Mouse (Mus musculus) T-helper 1 cell (primary cell): ENCODE data around the gene Maml2.

Experiments
- in situ Hi-C: fragments of 300-600 bp; cut with MboI, MseI; formaldehyde crosslinking; loops from one replicate; pipeline ENCODE4 v1.15.1; 2025; ENCODE audit warnings: high pct_unique_total_duplicates

The Maml2 gene

DNA sequence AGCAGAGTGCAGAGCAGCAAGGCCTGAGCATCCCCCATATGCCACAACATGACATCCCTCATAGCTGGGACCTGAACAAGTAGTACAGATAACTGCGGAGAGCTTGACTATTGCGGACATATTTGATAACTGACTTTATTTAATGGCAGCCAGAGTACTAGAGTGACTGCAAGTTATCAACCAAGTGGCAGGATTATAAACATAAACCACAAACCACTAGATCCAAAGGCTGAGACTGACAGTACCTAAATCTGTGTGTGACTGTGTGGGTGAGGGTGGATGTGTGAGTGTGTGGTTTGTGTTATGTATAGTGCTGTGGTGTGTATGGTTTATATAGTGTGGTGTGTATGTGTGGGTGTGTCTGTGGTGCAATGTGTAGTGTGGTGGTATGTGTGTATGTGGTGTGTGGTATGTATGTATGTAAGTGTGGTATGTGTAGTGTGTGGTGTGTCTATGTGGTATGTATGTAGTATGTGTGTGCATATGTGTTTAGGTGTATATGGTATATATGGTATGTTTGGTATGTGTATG lies 220.7 kb downstream of the Maml2 start:
- in situ Hi-C loops, result no loop called here

DNA sequence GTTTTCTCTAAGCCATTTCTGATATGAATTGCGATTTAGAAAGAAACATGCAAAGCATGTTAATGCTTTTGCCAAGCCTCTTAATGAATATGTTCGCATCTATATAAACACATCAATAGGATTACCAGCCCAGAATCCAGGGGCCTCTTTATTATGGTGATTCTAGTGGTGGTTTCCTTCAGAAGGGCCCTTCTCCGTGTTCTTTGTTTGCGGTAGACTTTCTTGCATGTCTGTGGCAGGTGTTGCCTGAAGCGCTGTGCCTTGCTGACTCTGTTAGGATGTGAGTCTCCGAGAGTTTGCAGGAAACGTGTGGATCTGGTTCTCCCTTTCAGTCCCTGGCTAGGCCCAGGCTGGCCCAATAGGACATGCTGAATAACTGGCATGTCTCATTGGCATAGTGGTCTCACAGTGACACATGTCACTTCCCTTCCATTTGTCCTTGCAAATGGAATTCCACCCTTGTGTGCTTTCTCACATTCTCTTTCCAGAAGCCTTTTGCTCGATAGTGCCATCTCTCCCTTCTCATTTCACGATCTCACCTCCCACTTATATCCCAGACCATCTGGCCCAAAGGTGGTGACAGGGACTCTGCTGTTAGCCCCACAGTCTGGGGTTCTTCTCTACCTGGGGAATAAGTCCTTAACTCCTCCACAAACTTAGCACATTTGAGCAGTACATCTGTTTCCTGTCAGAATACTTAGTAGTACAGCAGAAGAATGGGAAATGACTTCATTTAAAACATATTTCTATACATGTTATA lies 224.5 kb downstream of the Maml2 start:
- in situ Hi-C loops, result no loop called here

DNA sequence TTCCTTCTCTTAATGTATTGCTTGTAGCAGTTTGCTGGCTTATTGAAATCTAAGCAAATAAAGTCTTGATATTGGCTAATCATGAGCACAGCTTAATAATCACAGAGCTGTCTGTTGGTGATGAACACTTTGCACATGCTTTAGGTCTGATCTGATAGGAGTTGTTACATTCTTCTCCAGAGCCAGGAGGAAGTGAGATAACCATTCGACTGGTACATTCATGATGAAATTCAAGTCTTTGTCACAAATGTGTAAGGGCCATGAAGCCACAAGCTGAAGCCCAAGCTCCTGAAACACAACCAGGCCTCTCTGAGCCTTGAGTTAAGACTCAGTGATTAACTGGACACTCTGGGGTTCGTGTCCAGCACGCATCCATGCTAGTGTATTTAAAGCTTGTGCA lies 225.3 kb downstream of the Maml2 start:
- in situ Hi-C loops, result no loop called here

DNA sequence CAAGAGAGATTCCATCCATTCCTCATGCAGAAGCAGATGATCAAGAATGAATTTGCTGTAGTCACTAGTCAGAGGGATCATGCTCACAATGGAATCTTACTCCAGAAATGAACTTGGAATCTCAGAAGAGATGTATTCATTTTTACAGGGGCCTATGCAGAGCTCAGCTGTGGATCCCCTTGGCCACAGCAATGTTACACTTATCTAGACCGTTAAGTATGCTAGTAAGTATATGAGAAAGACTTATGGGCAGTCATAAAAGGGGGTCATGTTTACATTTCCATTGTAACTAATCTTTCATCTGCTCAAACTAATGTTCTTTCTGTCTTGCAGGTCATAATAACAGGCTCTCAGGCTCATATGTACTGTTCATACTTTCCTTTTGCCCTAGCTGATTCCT lies 227.3 kb downstream of the Maml2 start:
- in situ Hi-C loops, result no loop called here

DNA sequence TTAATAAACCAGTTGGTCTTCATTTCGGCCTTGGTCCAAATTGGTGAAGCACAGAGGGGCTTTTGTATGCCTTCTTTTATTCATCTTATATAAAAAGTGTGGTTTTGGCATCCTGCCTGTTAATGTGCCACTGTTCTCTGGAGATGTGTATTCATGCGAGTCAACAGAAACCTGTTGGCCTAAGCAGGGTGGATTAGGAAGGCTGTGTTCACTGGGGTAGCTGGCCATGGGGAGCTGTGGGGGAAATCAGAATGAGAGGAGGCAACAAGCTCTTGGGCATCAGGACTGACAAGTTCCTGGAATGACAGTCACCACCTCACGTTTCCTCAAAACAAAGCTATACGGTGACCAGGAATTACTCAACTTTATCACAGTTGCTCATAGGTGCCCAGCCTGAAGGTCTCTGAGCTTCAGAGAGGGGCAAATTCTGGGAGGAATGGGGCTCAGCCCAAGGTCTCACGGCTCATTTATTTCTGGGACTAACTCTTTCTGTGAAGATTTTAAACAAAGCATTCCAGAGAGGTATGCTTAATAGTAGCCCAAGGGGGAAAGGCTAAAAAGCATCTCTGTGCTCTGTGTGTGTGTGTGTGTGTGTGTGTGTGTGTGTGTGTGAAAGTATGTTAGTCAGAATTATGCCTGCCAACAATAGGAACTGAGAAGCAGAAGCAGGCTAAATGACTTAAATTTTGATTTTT lies 228.0 kb downstream of the Maml2 start:
- in situ Hi-C loops, result no loop called here

DNA sequence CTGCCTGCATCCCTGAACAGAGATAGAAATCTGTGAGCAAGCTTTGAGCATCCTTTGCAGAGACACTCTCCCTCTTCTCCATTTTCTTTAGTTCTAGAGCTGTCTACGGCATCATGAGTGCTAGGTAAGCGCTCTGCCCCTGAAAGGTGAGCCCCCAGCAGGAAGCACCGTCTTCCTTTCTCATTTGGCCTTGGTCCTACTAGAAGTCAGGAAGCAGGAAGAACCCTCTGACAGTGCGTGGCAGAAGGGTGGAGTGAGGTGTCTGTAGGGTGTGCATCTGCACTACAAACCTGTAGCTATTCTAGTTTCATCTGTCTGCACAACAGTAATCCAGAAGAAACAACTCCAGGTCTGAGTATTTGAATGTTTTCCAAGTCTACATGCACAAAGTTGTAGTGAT lies 232.8 kb downstream of the Maml2 start:
- in situ Hi-C loops, result loop anchor here (10.0 kb wide), 1 partner anchor 124 kb away; no protein-coding TSS in a partner anchor

DNA sequence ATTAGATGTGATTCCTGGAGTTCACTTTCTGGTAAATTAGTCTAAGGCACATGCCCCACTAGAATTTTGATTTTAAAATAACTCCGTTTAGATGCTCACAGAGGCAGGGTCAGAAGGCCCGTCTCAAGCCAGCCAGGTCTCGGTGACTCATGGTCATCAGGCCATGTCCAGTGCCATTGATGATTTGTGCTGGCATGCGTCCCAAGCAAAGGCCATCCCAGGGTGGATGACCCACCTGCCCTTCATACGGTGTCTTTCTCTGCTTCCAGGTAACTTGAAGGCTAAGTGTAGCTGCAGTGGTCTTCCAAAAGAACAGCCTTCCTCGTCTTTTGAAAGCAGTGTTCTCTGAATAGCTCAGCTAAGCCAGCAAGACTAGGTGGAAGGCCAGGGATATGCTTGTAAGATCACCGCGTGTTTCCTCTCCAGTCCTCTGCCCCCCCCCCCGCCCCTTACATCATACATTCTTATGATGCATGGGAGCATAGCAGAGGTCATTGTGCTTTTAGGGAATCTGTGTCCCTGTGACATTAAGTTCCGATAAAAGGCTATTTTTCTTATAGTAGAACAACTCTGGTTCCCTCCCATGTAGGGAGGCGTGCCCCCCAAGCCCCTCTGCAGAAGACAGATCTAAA lies 235.4 kb downstream of the Maml2 start:
- in situ Hi-C loops, result loop anchor here (10.0 kb wide), 1 partner anchor 122 kb away; no protein-coding TSS in a partner anchor

DNA sequence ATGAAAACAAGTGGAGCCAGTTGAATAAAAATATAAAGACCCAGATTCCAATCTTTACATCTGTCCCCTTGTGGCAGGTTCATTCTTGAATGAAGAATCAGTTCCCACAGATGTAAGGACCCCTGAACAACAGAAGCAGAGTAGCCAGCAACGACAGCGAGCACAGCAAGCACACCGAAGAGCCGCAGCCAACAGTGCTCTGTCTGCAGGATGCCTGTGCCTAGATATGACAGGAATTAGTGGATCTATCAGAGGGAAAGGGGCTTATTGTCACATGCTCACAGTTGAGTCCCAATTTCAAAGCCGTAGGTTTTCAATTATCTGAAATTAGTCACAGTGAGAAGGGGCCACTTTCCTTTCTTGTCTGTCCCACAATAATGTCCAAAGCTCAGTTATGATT lies 238.0 kb downstream of the Maml2 start:
- in situ Hi-C loops, result loop anchor here (10.0 kb wide), 1 partner anchor 119 kb away; no protein-coding TSS in a partner anchor

DNA sequence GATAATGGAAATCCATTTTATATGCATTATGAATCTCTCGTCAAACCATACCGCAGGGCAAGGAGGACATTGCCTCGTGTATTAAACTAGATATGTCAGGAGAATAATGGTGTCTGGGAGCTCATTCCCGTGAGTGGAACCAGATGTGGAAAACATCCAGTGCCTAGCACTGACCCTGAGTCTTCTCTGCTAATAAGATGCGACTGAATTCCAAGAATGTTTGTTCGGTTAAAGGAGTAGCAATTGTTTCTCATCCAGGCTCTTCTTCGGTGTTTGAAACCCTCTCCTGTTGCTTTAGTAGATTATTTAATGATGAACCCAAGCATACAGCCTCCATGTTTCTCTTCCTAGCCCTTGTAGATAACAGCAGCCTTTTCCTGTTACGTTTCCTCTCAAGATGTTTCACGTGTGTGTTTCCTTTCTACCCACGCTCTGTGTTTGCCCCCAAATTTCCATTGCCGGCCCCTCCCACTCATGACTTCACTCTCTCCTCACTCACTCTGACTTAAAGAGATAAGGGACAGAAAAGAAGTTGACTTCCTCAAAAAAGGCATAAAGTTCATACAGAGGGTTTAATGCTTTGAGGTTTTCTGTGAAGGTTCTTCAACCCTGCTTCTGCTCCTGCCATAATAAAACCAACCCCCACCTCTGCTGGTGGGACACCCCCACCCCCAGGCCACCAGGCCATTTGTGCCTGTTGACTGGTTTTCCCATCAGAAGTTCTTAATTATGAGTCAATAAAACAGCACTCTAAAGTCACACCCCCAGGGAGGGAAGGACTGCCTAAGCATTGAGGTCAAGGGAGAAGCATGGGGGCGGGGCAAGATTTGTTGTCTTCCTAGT lies 238.9 kb downstream of the Maml2 start:
- in situ Hi-C loops, result loop anchor here (10.0 kb wide), 1 partner anchor 118 kb away; no protein-coding TSS in a partner anchor

DNA sequence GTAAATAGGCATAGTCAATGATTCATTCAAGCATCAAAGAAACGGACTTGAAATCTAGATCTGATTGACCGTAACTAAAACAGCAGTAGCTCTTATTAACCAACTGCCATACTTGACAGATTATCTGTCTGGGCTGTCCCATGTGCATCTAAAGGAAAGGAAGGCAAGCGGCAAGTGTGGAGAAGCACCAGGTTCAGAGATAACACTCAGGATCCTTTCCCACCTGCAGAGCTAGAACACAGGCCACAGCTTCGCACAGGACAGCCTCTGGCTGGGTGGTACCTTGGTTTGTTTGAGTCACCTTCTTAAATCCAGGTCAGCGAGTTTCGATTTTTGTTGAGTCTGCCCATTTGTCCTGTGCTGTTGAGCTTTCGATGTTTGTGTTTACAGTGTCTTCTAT lies 240.4 kb downstream of the Maml2 start:
- in situ Hi-C loops, result loop anchor here (10.0 kb wide), 1 partner anchor 117 kb away; no protein-coding TSS in a partner anchor

DNA sequence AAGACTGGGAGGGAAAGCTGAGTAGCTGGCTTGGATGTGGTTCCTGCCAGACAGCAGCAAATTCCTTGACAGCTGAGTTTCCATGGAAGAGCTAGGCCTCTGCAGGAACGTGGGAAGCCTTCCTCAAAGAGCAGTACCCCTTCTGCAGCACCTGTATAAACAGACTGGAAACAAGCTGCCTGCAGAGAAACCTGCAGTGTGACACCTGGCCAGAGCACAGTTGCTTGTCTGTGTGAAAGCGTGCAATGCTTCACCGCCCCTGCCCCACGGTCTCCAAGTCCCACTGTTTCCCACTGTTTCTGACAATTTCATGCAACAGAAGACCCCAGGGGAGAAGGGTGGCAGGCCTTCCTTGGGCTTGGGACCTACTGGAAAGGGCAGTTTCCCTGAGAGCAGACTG lies 241.8 kb downstream of the Maml2 start:
- in situ Hi-C loops, result loop anchor here (10.0 kb wide), 1 partner anchor 115 kb away; no protein-coding TSS in a partner anchor

DNA sequence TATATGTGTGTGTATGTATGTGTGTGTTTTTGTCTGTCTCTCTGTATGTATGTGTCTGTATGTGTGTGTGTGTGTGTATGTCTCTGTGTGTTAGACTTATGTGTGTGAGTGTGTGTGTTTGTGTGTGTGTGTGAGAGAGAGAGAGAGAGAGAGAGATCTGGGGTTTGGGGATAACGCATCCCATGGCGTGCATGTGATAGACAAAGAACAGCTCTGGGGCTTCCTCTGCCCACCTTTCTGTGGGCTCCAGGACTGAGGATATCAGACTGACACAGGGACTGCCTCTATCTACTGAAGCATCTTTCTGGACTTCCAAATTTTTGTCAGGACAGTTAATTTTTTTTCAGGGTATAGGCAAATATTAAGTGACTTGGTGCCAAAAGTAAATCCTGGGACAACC lies 242.5 kb downstream of the Maml2 start:
- in situ Hi-C loops, result no loop called here

DNA sequence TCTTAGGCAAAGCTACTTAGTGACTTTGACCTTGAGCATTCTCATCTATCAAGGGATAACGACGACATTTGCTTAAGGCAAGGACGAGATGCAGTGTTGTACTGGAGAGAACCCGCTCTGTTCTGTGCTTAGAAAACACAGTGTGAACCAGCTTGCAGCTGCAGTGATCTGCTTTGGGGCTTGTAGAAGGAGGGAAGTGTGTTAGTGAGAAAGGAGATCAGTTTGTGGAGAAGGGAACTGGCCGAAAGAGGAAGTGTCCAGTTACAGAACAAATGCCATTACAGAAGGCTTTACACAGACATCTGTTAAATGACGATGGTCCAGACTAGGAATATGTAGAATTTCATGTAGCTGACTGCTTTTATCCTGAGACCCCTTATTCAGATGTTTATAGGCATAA lies 243.0 kb downstream of the Maml2 start:
- in situ Hi-C loops, result no loop called here

DNA sequence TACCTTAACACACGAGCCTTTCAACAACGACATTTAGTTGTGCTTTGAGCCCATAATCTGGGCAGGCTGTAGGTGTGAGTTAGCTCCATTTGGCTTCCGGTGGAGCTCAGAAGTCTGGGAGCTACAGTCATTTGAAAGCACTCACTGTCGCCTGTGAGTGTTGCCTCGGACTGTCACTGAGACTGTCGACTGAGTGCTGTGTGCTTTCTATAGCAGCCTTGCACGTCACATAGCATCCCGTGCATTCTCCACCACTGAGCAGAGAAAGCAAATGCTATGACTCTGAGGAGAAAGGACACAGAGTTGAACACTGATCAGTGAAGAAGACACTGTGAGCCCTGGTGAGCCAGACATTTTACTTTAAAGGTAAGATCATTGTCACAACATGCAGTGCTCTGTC lies 245.4 kb downstream of the Maml2 start:
- in situ Hi-C loops, result no loop called here

DNA sequence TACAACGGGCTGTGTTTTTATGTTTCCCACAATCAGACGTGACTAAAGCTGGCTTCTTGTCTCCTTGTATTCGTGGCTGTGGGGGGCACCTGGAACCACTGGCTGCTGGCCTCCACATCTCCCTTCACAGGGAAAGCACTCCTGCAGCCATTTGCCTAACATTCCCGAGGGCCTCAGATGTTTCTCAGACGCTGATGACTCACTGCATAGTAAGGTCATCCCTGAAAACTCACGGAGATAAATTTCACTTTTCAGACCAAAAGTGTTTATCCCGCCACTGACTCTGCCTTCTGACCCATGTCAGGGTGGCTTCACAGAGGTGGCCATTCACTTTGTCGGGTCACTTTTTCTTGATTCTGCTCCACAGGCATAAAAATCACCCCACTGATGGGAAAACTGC lies 246.4 kb downstream of the Maml2 start:
- in situ Hi-C loops, result no loop called here

DNA sequence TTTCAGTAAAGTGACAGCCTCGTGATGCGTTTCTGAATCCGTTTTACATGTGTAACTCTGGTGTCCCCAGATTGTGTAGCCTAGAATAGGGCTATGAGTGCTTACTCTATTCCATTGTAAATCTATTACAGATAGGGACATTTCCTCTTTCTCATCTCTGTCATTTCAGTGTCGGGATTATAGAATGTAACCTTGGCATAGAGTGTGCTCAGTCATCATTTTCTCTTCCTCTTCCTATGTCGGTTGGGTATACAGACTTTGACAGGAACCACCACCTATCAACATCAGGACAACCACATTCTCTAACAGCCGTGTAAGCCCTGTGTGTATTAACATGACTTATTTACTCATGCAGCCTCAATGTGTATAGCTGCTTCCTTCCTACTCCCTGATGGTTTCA lies 248.0 kb downstream of the Maml2 start:
- in situ Hi-C loops, result loop anchor here (5.0 kb wide), 1 partner anchor 223 kb away; no protein-coding TSS in a partner anchor

DNA sequence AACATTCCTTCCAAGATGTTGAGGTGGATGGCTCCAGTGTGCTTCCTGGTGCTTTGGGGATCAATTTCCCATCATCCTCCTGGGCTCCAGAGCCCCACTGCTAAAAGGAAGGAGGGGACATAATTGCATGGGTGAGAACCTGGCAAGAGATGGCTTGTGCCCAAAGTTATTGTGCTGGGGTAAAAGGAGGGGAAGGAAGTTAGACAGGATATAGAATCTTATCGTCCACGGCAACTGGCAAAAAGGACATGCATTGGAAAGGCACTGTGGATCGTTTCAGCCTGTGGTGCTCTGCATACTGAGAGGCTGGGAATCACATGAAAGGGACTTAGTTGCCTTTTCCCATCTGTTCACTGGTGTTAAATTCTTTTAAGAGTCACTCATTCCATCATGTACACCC lies 252.2 kb downstream of the Maml2 start:
- in situ Hi-C loops, result loop anchor here (5.0 kb wide), 1 partner anchor 228 kb away; no protein-coding TSS in a partner anchor

DNA sequence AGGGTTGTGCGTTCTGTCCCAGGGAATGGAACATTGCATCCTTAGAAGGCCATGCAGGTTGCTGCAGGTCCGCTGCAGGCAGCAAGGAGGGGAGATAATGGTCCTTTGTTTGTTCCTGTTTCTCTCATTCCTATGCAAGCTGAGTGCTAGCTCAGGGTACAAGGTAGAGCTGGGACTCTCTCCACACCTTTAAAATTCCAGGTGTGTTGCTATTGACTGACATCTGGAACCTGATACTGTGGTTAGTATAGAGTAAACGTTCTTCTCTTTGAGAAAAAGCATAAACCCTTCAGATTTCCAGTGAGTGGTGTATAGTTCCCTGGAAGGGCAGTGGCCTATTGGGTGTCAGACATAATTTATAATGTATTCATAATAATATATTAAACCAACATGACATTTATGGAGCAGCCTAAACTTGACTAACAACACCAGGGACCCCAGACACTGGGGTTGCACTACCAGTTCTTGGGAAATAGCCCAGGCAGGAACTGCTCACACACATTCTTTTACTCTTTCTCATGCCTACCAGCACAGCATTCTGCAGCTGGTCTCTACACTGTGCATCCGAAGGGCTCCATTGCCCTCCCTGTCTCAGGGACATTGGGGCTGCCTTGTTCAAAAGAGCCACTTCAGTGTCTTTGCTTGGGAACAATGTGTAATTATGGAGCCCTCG lies 254.8 kb downstream of the Maml2 start:
- in situ Hi-C loops, result no loop called here

DNA sequence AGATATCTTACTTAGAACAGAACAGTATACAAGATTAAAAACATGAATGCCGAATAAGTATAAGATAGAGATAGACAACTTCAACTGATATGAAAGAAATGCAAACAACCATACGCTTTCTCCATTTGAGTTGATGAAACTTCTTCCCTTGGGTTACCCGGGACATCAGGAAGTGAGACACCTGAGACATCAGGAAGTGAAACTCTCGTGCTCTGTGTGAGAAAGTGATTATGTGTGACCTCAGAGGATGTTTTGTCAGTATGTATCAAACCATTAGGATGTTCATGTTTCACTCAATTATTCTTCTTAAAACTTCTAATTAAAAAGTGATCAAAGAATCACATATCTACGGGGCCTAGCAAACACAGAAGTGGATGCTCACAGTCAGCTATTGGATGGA lies 257.0 kb downstream of the Maml2 start:
- in situ Hi-C loops, result loop anchor here (5.0 kb wide), 2 partner anchors 83 to 317 kb away; no protein-coding TSS in a partner anchor

DNA sequence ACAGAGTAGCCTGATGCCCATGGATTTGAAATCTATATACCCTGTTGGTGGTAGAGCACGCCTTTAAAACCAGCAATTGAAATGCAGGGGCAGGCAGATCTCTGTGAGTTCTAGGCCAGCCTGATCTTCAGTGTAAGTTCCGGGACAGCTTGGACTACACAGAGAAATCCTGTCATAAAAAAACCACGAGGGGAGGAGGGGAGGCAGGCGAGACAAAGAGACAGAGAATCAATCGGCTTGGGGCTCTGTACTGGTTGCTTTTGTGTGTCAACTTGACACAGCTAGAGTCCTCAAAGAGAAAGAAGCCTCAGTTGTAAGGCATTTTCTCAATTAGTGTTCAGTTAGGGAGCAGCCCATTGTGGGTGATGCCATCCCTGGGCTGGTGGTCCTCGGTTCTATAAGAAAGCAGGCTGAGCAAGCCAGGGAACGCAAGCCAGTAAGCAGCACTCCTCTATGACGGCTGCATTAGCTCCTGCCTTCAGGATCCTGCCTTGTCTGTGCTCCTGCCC lies 258.3 kb downstream of the Maml2 start:
- in situ Hi-C loops, result loop anchor here (5.0 kb wide), 2 partner anchors 81 to 319 kb away; no protein-coding TSS in a partner anchor
